Mouse (Mus musculus): ENCODE results near the gene Kcnmb2. TPM values are rescaled to one million over a fixed set of nuclear protein-coding genes. Genes with fewer than 3 reads are reported as not detected.

The Kcnmb2 gene
- polyA plus RNA-seq, 1 experiment from 2014 or later = 13.2 TPM

DNA sequence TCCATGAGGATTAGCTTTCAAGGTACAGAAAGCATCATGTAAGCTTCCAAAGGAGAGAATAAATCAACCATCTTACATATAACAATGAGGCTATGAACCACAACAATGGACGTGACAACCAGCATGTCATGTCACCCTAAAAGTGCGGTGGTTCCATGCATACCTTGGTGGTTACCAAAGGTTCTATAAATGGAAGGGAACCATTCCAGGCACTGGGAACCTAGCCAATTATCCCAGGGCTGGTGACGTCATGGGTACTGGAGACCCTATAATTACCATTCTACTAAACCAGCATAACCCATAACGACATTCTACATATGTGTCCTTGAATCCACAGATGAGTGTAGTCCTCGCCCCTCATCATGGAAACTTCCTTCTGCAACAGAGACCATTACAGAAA is 291.7 kb downstream of the Kcnmb2 start:
- WGBS = 90% methylated on average over 5 of the region's 5 CpGs
- Histone ChIP-seq H3K9me3 (replicated peaks; ENCODE audit: control insufficient read depth, low read length, poor library complexity, severe bottlenecking) (no peaks in the 10 kb centered on the region; the same call in 1 of the 2 replicates), H3K4me2 (ENCODE audit: low read length) (no peak overlapping the region), H3K9ac (ENCODE audit: low read depth, low read length) (no peak overlapping the region), H3K4me3 (ENCODE audit: low read depth, low read length) (no peak overlapping the region), H3K36me3 (ENCODE audit: control insufficient read depth, insufficient read depth, low read length) (no peaks in the 10 kb centered on the region), H3K27me3 (ENCODE audit: control insufficient read depth, insufficient read depth, low read depth, low read length) (no peaks in the 10 kb centered on the region), H3K27ac (ENCODE audit: low read length) (no peak overlapping the region), H3K4me1 (ENCODE audit: control insufficient read depth, insufficient read depth, low read length) (peaks cover 2% of the 10 kb centered on the region)
- ATAC-seq = no peak

- WGBS = 79% methylated on average over 2 of the region's 2 CpGs
- Histone ChIP-seq H3K9me3 (replicated peaks; ENCODE audit: control insufficient read depth, low read length, poor library complexity, severe bottlenecking) (no peaks in the 10 kb centered on the region), H3K27me3 (ENCODE audit: control insufficient read depth, insufficient read depth, low read depth, low read length) (no peaks in the 10 kb centered on the region), H3K9ac (ENCODE audit: low read depth, low read length) (no peak overlapping the region), H3K4me3 (ENCODE audit: low read depth, low read length) (no peak overlapping the region), H3K27ac (ENCODE audit: low read length) (no peak overlapping the region), H3K36me3 (ENCODE audit: control insufficient read depth, insufficient read depth, low read length) (no peaks in the 10 kb centered on the region), H3K4me1 (ENCODE audit: control insufficient read depth, insufficient read depth, low read length) (peaks cover 2% of the 10 kb centered on the region; the same call in 1 of the 2 replicates), H3K4me2 (ENCODE audit: low read length) (no peak overlapping the region)
- ATAC-seq = no peak
Observed at GRCm38 (mm10) chr3:32226755-32227154, 324.4 kb downstream of the Kcnmb2 start.

GRCm38 (mm10) chr3:32236766-32237165 is 334.5 kb downstream of the Kcnmb2 start:
- Histone ChIP-seq H3K4me1 (ENCODE audit: control insufficient read depth, insufficient read depth, low read length) (no peaks in the 10 kb centered on the region), H3K9me3 (replicated peaks; ENCODE audit: control insufficient read depth, low read length, poor library complexity, severe bottlenecking) (no peaks in the 10 kb centered on the region), H3K9ac (ENCODE audit: low read depth, low read length) (no peak overlapping the region), H3K4me3 (ENCODE audit: low read depth, low read length) (no peak overlapping the region), H3K27ac (ENCODE audit: low read length) (no peak overlapping the region), H3K27me3 (ENCODE audit: control insufficient read depth, insufficient read depth, low read depth, low read length) (no peaks in the 10 kb centered on the region), H3K4me2 (ENCODE audit: low read length) (no peak overlapping the region), H3K36me3 (ENCODE audit: control insufficient read depth, insufficient read depth, low read length) (no peaks in the 10 kb centered on the region)
- ATAC-seq = no peak
- WGBS = 80% methylated on average over 5 of the region's 5 CpGs

Data from midbrain, embryonic 16.5 days (tissue).